ENCODE assay signal across 8 mouse cellular contexts in the genomic region with DNA sequence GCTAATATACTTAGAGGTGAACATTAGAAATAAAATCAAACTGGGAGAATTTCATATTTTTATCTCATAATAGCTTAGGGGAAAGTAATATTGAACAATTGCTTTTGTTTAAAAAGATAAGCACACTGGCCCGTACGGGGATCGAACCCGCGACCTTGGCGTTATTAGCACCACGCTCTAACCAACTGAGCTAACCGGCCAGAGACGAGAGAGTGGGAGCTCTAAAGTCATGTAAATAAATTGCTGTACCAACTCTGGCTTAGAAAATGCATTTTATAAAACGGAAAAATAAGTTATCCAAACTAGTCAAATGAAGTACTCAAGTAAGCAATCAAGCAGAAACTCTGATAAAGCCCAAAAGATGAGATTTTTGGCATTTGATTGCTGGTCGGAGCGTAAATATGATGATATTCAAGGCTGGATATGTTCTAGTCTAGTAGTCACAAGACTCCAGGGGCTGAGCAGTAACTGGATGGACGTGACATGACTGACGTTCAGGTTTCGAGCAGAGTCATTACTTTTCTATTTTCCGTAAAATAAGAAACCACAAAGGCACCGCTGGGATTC. TPM values are rescaled to one million over a fixed set of nuclear protein-coding genes. Genes with fewer than 3 reads are reported as not detected.
DNase-seq lines count a peak whose midpoint lies in the region; ATAC-seq and TF ChIP-seq lines count a peak whose summit lies in the region.

No protein-coding gene starts in this region.

- H3K36me3 ChIP-seq in CH12.LX (replicated peaks in 1 of 2; ENCODE audit: control insufficient read depth in 1 of 2, insufficient read depth in 1 of 2, low read length in 1 of 2): no peaks in the 10 kb centered on the region
- H3K36me3 ChIP-seq in forebrain, embryonic 11.5 days (ENCODE audit: control insufficient read depth, insufficient read depth, low read length): no peaks in the 10 kb centered on the region
- H3K36me3 ChIP-seq in lung, embryonic 15.5 days: no peaks in the 10 kb centered on the region

- no peak for TF ChIP-seq EP300 in CH12.LX (IDR thresholded peaks at IDR 0.05; ENCODE audit: low read length)

- intact Hi-C loops in heart, postnatal 25 days (cut with DNase I): loop anchor here (10.0 kb wide), 1 partner anchor 183 kb away; no protein-coding TSS in a partner anchor

- H3K4me1 ChIP-seq in CH12.LX (ENCODE audit: control insufficient read depth in 1 of 2, insufficient read depth in 2 of 2): peaks cover 7 to 42% of the 10 kb centered on the region in 2 experiments
- H3K4me1 ChIP-seq in bone marrow, adult 2 months (ENCODE audit: control insufficient read depth, insufficient read depth, low read length): peaks cover 4% of the 10 kb centered on the region; the same call in 1 of the 2 replicates
- H3K4me1 ChIP-seq in forebrain, embryonic 11.5 days (replicated peaks; ENCODE audit: control insufficient read depth, insufficient read depth, low read length): peaks cover 21% of the 10 kb centered on the region
- H3K4me1 ChIP-seq in lung, embryonic 15.5 days: peaks cover 52% of the 10 kb centered on the region

- peak overlapping the region; percentile 44; the same call in 1 of the 2 replicates for H3K9ac ChIP-seq in CH12.LX (ENCODE audit: insufficient read depth, low read depth)
- no peak overlapping the region for H3K9ac ChIP-seq in forebrain, embryonic 11.5 days (ENCODE audit: low read length)
- H3K9ac ChIP-seq in lung, embryonic 15.5 days: 0 out of 2 replicates have a peak overlapping the region, but pooled peaks have one; percentile 17

- no peaks in the 10 kb centered on the region for H3K9me3 ChIP-seq in CH12.LX (replicated peaks; ENCODE audit: low read length)
- no peaks in the 10 kb centered on the region for H3K9me3 ChIP-seq in forebrain, embryonic 11.5 days (ENCODE audit: control insufficient read depth, low read length)
- no peaks in the 10 kb centered on the region for H3K9me3 ChIP-seq in lung, embryonic 15.5 days

- dilution Hi-C loops in CH12.LX (cut with MboI; ENCODE audit: extremely low pct_ligation_motif_present, extremely low pct_unique_long_range_greater_than_20kb, low sequenced_read_pairs): no loop called here

- H3K4me3 ChIP-seq in CH12.LX (replicated peaks in 1 of 3; ENCODE audit: low read depth in 2 of 3, low read length in 2 of 3, poor library complexity in 1 of 3): peak overlapping the region; percentile 51 to 77 (median 63)
- H3K4me3 ChIP-seq in bone marrow, adult 2 months (replicated peaks; ENCODE audit: control insufficient read depth, low read depth, low read length): peak overlapping the region; percentile 47
- H3K4me3 ChIP-seq in forebrain, embryonic 11.5 days (ENCODE audit: low read depth, low read length): peak overlapping the region; percentile 60
- H3K4me3 ChIP-seq in lung, embryonic 15.5 days: peak overlapping the region; percentile 79

- TF ChIP-seq RAD21 in CH12.LX (IDR thresholded peaks at IDR 0.05; ENCODE audit: low read depth, low read length): no peak

- H3K79me2 ChIP-seq in CH12.LX (replicated peaks; ENCODE audit: control insufficient read depth, extremely low read depth, insufficient read depth, poor library complexity, severe bottlenecking): no peaks in the 10 kb centered on the region; the same call in none of the 2 replicates

- WGBS in bone marrow, adult 2 months: 2% methylated on average over 17 of the region's 17 CpGs
- 0% methylated on average over 17 of the region's 17 CpGs for WGBS in forebrain, embryonic 11.5 days
- WGBS in lung, embryonic 15.5 days: 1% methylated on average over 17 of the region's 17 CpGs

- ATAC-seq in forebrain, embryonic 11.5 days (replicated peaks; ENCODE audit: low FRiP score): no peak
- no peak for ATAC-seq in lung, embryonic 15.5 days (ENCODE audit: borderline replicate concordance, extremely low read depth, low FRiP score, low TSS enrichment)

- 0 out of 2 replicates have a peak, but pooled peaks have one; percentile 36 for TF ChIP-seq POLR2A in CH12.LX (IDR thresholded peaks at IDR 0.05; ENCODE audit: low read depth, low read length)
- TF ChIP-seq POLR2A in bone marrow, adult 2 months (IDR thresholded peaks at IDR 0.05; ENCODE audit: borderline replicate concordance, control insufficient read depth, low read depth, low read length): no peak

- H3K27me3 ChIP-seq in CH12.LX (replicated peaks): peaks cover 3% of the 10 kb centered on the region
- H3K27me3 ChIP-seq in forebrain, embryonic 11.5 days (ENCODE audit: control insufficient read depth, insufficient read depth, low read length): no peaks in the 10 kb centered on the region
- H3K27me3 ChIP-seq in lung, embryonic 15.5 days: no peaks in the 10 kb centered on the region

- in situ Hi-C loops in CH12.LX (cut with MboI; ENCODE audit: low pct_ligation_motif_present, low pct_unique_long_range_greater_than_20kb, low sequenced_read_pairs): loop anchor here (5.0 kb wide), 1 partner anchor 55 kb away; no protein-coding TSS in a partner anchor

- H3K27ac ChIP-seq in CH12.LX (ENCODE audit: insufficient read depth, low read depth): peak overlapping the region; percentile 71
- no peak overlapping the region; the same call in 1 of the 2 replicates for H3K27ac ChIP-seq in bone marrow, adult 2 months (ENCODE audit: control insufficient read depth, insufficient read depth, low read depth, low read length, poor library complexity)
- H3K27ac ChIP-seq in forebrain, embryonic 11.5 days (ENCODE audit: low read depth, low read length): no peak overlapping the region
- H3K27ac ChIP-seq in lung, embryonic 15.5 days: peak overlapping the region; percentile 49

- no peak for TF ChIP-seq CTCF in CH12.LX (conservative IDR thresholded peaks at IDR 0.05 in 1 of 2, IDR thresholded peaks at IDR 0.05 in 1 of 2; ENCODE audit: low read depth in 2 of 2, low read length in 2 of 2)
- TF ChIP-seq CTCF in bone marrow, adult 2 months (IDR thresholded peaks at IDR 0.05; ENCODE audit: control insufficient read depth, insufficient read depth, low read length): no peak

- peak; percentile 77 for DNase-seq in CH12.LX (ENCODE audit: extremely low read depth)
- peak; percentile 85 for DNase-seq in forebrain, embryonic 11.5 days (ENCODE audit: low spot score)
- peak; percentile 44 for DNase-seq in heart, postnatal 25 days (ENCODE audit: low spot score)
- DNase-seq in layer of hippocampus, adult 18-20 months (ENCODE audit: low spot score in 2 of 2): peak; percentile 67 to 92
- peak; percentile 77 for DNase-seq in right cerebral cortex, adult 18-20 months
- peak; percentile 70 for DNase-seq in yolk sac, embryonic 10.5 days (ENCODE audit: low spot score)

- no peak overlapping the region for H3K4me2 ChIP-seq in CH12.LX (ENCODE audit: insufficient read depth, low read depth, poor library complexity, severe bottlenecking)
- H3K4me2 ChIP-seq in forebrain, embryonic 11.5 days (ENCODE audit: low read depth, low read length, severe bottlenecking): peak overlapping the region; percentile 47; the same call in 1 of the 2 replicates
- peak overlapping the region; percentile 95 for H3K4me2 ChIP-seq in lung, embryonic 15.5 days

RNA-seq across cellular contexts. Expression of a gene that starts 2.8 kb away (rescaled TPM):
- total RNA-seq in CH12.LX (2012; rRNA removed) (9.7 and 11.1 TPM in 2 replicates), CH12.LX (2014; rRNA removed) (5.1 and 7.3 TPM in 2 replicates)
- polyA plus RNA-seq in CH12.LX (2012; ENCODE audit: insufficient read length, low read depth): 5.4 and 6.2 TPM in 2 replicates
- polyA plus RNA-seq in bone marrow, adult 2 months (2011; ENCODE audit: insufficient read depth, insufficient read length, low replicate concordance, missing spikeins): 16.4 and 18.4 TPM in 2 replicates
- 7.9 and 9.2 TPM in 2 replicates for polyA plus RNA-seq in forebrain, embryonic 11.5 days (2014; fragmentation: Nextera tagmentation; extraction: Ambion mirVana)
- 10 to 100 TPM; 14.4 to 16.4 TPM for total RNA-seq in heart, postnatal 25 days (2021)
- 10 to 100 TPM; 32.9 to 36.4 TPM for total RNA-seq in layer of hippocampus, adult 18-20 months (2021)
- polyA plus RNA-seq in lung, embryonic 15.5 days (2015; fragmentation: Nextera tagmentation; extraction: Ambion mirVana): 9.1 and 10.3 TPM in 2 replicates

RNA-seq across cellular contexts. Expression of a gene that starts 8.3 kb away (rescaled TPM):
- 24.4 and 30.1 TPM in 2 replicates for total RNA-seq in CH12.LX (2012; rRNA removed)
- 20.3 and 31.3 TPM in 2 replicates for total RNA-seq in CH12.LX (2014; rRNA removed)
- 13.4 and 22.6 TPM in 2 replicates for polyA plus RNA-seq in CH12.LX (2012; ENCODE audit: insufficient read length, low read depth)
- polyA plus RNA-seq in bone marrow, adult 2 months (2011; ENCODE audit: insufficient read depth, insufficient read length, low replicate concordance, missing spikeins): 16.3 and 31.0 TPM in 2 replicates
- polyA plus RNA-seq in forebrain, embryonic 11.5 days (2014; fragmentation: Nextera tagmentation; extraction: Ambion mirVana): 60.3 and 60.6 TPM in 2 replicates
- 1 to 10 TPM; 4.4 to 9.8 TPM for total RNA-seq in heart, postnatal 25 days (2021)
- 10 to 100 TPM; 15.2 to 21.0 TPM for total RNA-seq in layer of hippocampus, adult 18-20 months (2021)
- polyA plus RNA-seq in lung, embryonic 15.5 days (2015; fragmentation: Nextera tagmentation; extraction: Ambion mirVana): 69.3 and 71.1 TPM in 2 replicates

RNA-seq across cellular contexts. Expression of a gene that starts 16.8 kb away (rescaled TPM):
- total RNA-seq in CH12.LX (2012; rRNA removed) (170 and 177 TPM in 2 replicates), CH12.LX (2014; rRNA removed) (181 and 190 TPM in 2 replicates)
- 178 and 200 TPM in 2 replicates for polyA plus RNA-seq in CH12.LX (2012; ENCODE audit: insufficient read length, low read depth)
- polyA plus RNA-seq in bone marrow, adult 2 months (2011; ENCODE audit: insufficient read depth, insufficient read length, low replicate concordance, missing spikeins): 53.2 and 100 TPM in 2 replicates
- polyA plus RNA-seq in forebrain, embryonic 11.5 days (2014; fragmentation: Nextera tagmentation; extraction: Ambion mirVana): 199 and 209 TPM in 2 replicates
- total RNA-seq in heart, postnatal 25 days (2021): 1 to 10 TPM in 1 of 2 experiments, under 1 TPM in 1; 0.62 to 1.2 TPM
- not detected for total RNA-seq in layer of hippocampus, adult 18-20 months (2021)
- polyA plus RNA-seq in lung, embryonic 15.5 days (2015; fragmentation: Nextera tagmentation; extraction: Ambion mirVana): 207 and 211 TPM in 2 replicates

RNA-seq across cellular contexts. Expression of a gene that starts 26.0 kb away (rescaled TPM):
- 8.0 and 8.2 TPM in 2 replicates for total RNA-seq in CH12.LX (2012; rRNA removed)
- total RNA-seq in CH12.LX (2014; rRNA removed): 1.3 and 1.4 TPM in 2 replicates
- polyA plus RNA-seq in CH12.LX (2012; ENCODE audit: insufficient read length, low read depth): 26.0 and 26.7 TPM in 2 replicates
- 50.5 and 55.9 TPM in 2 replicates for polyA plus RNA-seq in bone marrow, adult 2 months (2011; ENCODE audit: insufficient read depth, insufficient read length, low replicate concordance, missing spikeins)
- polyA plus RNA-seq in forebrain, embryonic 11.5 days (2014; fragmentation: Nextera tagmentation; extraction: Ambion mirVana): 95.9 and 98.4 TPM in 2 replicates
- 10 to 100 TPM; 59.6 to 65.7 TPM for total RNA-seq in heart, postnatal 25 days (2021)
- total RNA-seq in layer of hippocampus, adult 18-20 months (2021): 1,000 to 10,000 TPM in 1 of 2 experiments, 100 to 1,000 TPM in 1; 995 to 1,010 TPM
- polyA plus RNA-seq in lung, embryonic 15.5 days (2015; fragmentation: Nextera tagmentation; extraction: Ambion mirVana): 61.6 and 66.6 TPM in 2 replicates

RNA-seq across cellular contexts. Expression of a gene that starts 32.7 kb away (rescaled TPM):
- total RNA-seq in CH12.LX (2012; rRNA removed) (11.5 and 11.8 TPM in 2 replicates), CH12.LX (2014; rRNA removed) (2.8 and 3.2 TPM in 2 replicates)
- 37.9 and 38.3 TPM in 2 replicates for polyA plus RNA-seq in CH12.LX (2012; ENCODE audit: insufficient read length, low read depth)
- polyA plus RNA-seq in bone marrow, adult 2 months (2011; ENCODE audit: insufficient read depth, insufficient read length, low replicate concordance, missing spikeins): 28.8 and 46.2 TPM in 2 replicates
- polyA plus RNA-seq in forebrain, embryonic 11.5 days (2014; fragmentation: Nextera tagmentation; extraction: Ambion mirVana): 8.2 and 10.0 TPM in 2 replicates
- total RNA-seq in heart, postnatal 25 days (2021): 10 to 100 TPM; 32.3 to 61.0 TPM
- 100 to 1,000 TPM in 1 of 2 experiments, 10 to 100 TPM in 1; 92.9 to 115 TPM for total RNA-seq in layer of hippocampus, adult 18-20 months (2021)
- 21.7 and 24.0 TPM in 2 replicates for polyA plus RNA-seq in lung, embryonic 15.5 days (2015; fragmentation: Nextera tagmentation; extraction: Ambion mirVana)

Comparison
In these comparisons a context has a peak if more than half of its experiments do, and no peak if none do; other contexts are left out.
1. H3K27ac ChIP-seq: peak in CH12.LX (single experiment) and lung, embryonic 15.5 days (single experiment); none in bone marrow, adult 2 months (single experiment) and forebrain, embryonic 11.5 days (single experiment).
2. Peak in every context shown above with its lines, with median percentiles within 50 percentile points of each other: DNase-seq and H3K4me3 ChIP-seq.